Mouse (Mus musculus) fibroblast of lung, adult 2 months (primary cell): ENCODE results near the gene Inhbb.

Experiments used
- DNase-seq: peaks from one replicate; pipeline ENCODE4 v3.0.0-alpha.2; 2011; ENCODE audit warnings: low read depth

Gene Inhbb

DNA sequence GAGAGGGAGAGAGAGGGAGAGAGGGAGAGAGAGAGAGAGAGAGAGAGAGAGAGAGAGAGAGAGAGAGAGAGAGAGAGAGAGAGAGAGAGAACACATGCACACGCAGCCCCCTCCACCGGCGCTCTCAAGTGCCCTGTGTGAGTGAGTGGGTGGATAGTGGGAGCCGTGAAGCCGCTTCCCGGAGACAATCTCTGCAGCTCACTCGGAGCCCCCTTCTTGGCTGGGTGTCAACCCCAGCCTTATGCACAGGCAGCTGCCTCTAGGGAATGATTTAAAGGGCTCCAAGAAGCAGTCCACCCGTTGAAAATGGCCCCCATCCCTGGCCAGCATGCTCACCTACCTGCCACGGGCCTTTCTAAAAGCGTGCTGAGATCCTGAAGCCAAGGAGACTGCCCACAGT lies 38.1 kb downstream of the Inhbb start:
- DNase-seq: no peak

GRCm38 (mm10) chr1:119380609-119381008 lies 41.4 kb downstream of the Inhbb start:
- DNase-seq: no peak

GRCm38 (mm10) chr1:119375376-119375775 lies 46.7 kb downstream of the Inhbb start:
- DNase-seq: no peak

- no peak for DNase-seq
These were observed 54.5 kb downstream of the Inhbb start for GRCm38 (mm10) chr1:119367546-119367945.

DNA sequence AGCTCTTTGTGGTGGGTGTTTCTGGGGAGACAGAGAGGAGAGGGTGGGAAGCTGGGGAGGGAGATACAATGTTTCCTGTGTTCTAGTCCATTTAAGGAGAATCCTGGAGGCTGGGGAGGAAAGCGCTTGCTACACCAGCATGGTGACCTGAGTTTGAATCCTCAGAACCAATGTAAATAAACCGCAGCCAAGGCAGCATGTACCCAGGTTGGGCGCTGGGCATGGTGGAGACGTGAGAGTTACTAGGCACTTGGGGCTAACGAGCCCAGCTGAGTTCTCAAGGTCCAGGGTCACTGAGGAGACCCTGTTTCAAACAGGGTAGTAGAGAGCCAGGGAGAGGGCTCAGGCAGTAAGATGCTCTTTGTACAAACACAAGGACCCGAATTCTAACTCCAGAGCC lies 55.7 kb downstream of the Inhbb start:
- DNase-seq: no peak
